Mouse (Mus musculus) CD8-positive naive resting alpha-beta T cell, adult 57 days (primary cell): ENCODE measurements around the gene Ube2f. TPM values are rescaled to one million over a fixed set of nuclear protein-coding genes. Genes with fewer than 3 reads are reported as not detected.

Source experiments
- total RNA-seq: library from RNA; stranded (reverse); gene quantifications from one replicate; pipeline ENCODE4 v1.2.4, GENCODE M21; 2023

The Ube2f gene
- total RNA-seq, result 60.5 TPM

DNA sequence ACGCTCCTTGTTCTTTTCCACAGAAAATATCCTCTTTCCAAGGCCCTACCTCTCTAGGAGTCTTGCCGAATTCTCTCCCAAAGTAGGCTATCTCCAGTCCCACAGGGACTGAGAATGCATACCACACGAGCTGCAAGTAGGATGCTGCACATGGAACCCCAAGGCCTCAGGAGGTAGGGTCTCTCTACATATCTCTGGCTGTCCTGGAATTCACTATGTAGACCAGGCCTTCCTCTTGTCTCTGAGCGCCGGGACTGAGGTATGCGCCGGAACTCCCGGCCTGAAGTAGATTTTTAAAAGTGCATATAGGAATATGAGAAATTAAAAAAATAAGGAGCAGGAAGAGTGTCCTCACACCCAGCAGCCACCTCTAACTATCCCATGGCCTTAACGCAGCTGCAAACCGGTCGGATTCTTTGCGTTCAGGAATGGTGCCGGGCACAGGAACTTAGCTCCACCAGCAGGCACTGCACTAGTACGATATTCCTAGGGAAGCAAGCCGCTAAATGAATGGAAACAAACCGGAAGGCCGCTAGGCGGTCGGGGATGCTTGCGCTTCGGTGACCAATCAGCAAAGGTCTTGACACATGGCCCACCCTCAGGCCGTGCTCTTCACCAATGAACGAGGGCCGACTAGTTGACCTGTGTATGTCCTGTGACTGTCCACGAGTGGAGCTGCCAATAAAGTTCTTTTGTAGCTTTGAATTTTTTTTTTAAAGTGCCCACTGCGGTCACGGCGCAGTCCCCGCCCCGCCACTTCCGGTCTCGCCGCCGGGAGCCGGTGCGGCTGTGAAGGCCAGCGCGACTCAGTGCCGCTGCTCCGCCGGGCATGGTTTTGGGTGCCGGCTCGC, at the start of gene Ube2f:
Gene Ube2f, plus strand, starts transcription at position 741 of the 851 bp plus-strand sequence.

GRCm38 (mm10) chr1:91297799-91298744, 48.0 kb downstream of the Ube2f start, which contains the start of gene Scly:
Gene Scly, plus strand, starts transcription at chr1:91298338.

GRCm38 (mm10) chr1:91321760-91322438, 71.8 kb downstream of the Ube2f start, which contains the start of gene Espnl:
Gene Espnl, plus strand, starts transcription at chr1:91322075.

Other genes starting within 250 kb of the Ube2f start
- gene Rbm44, start 105.2 kb upstream of the Ube2f start, total RNA-seq, result 2.1 TPM
- gene Ramp1, start 70.5 kb upstream of the Ube2f start, total RNA-seq, result 18.8 TPM
- gene Scly, start 48.0 kb downstream of the Ube2f start, total RNA-seq, result 18.6 TPM
- not detected for gene Espnl, start 71.8 kb downstream of the Ube2f start, total RNA-seq
- not detected for gene Klhl30, start 100.7 kb downstream of the Ube2f start, total RNA-seq
- not detected for gene Erfe, start 116.1 kb downstream of the Ube2f start, total RNA-seq
- 117 TPM for gene Ilkap, start 148.5 kb downstream of the Ube2f start, total RNA-seq
- 26.7 TPM for gene Hes6, start 163.7 kb downstream of the Ube2f start, total RNA-seq
- 7.5 TPM for gene Per2, start 209.0 kb downstream of the Ube2f start, total RNA-seq
- 4.7 TPM for gene Traf3ip1, start 244.3 kb downstream of the Ube2f start, total RNA-seq